Mouse (Mus musculus): ENCODE results near the gene Gpkow.

Gene Gpkow

GRCm38 (mm10) chrX:7745429-7745828, 48.5 kb downstream of the Gpkow start:
- DNase-seq (ENCODE audit: low read depth): no peak

DNA sequence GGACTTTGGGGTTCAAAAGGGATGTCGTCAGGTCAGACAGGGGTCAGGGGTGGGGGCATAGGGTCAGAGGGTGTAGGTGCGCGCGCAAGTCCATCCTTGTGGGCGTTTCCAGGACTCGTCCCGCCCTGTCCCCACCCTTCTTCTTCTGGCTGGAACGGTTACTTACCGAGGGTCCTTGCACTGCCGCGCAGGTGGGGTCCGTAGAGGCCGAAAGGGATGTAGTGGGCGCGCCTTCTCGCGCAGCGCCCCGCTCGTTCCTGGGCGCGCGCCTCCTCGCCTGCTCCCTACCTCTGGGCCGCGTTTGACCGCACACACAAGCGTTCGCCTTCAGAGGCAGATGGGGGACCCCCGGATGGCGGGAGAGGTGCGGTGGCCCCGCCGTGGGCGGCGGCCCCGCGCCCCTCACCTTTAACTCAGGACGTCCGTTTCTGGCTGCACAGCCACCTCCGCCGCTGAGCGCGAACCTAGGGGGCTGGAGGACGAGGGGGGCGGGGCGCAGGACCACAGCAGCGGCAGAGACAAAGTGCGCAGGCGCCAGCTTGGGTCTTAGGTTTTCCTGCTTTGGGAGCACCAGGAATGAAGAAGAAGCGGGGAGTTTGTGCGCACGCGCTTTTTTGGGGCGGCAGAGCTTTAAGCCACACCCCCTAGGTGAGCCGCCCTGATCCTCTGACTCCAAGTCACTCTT, 53.6 kb downstream of the Gpkow start, which contains the start of gene Ccdc120:
Gene Ccdc120, minus strand, starts transcription at position 474 of the 685 bp plus-strand sequence.
- DNase-seq (ENCODE audit: low read depth): no peak

DNA sequence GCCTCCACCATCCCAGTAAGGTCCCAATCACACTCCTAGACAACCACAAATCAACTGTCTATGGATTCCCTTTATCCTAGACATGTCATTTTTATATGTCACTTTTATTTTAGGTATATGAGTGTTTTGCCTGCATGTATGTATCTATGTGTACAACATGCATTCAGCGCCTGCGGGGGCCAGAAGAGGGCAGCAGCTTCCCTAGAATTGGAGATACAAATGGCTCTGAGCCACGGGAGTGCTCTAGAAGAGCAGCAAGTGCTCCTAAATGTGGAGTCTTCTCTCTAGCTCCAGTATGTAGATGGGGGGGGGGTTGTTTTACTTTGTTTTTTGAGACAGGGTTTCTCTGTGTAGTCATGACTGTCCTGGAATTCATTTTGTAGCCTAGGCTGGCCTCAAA, 56.7 kb downstream of the Gpkow start:
- peak; percentile 26 for DNase-seq (ENCODE audit: low read depth)

Measured in naive thymus-derived CD4-positive, alpha-beta T cell, adult 2 months (primary cell).